Mouse (Mus musculus) induced T-regulatory cell, adult 2 months (primary cell): ENCODE data around the gene Gas1.

Experiments
- DNase-seq: peaks from one replicate; pipeline ENCODE4 v3.0.0-alpha.2; 2012; ENCODE audit warnings: low read depth

Gas1 gene

GRCm38 (mm10) chr13:60173186-60173585 is 4.0 kb downstream of the Gas1 start:
- no peak for DNase-seq

GRCm38 (mm10) chr13:60172366-60173017 is 4.7 kb downstream of the Gas1 start:
- DNase-seq = no peak

GRCm38 (mm10) chr13:60171781-60172180 is 5.4 kb downstream of the Gas1 start:
- no peak for DNase-seq

- no peak for DNase-seq
Observed at GRCm38 (mm10) chr13:60170898-60171715, 6.1 kb downstream of the Gas1 start.

GRCm38 (mm10) chr13:60169026-60169425 is 8.1 kb downstream of the Gas1 start:
- no peak for DNase-seq

GRCm38 (mm10) chr13:60156294-60157126 is 20.7 kb downstream of the Gas1 start:
- no peak for DNase-seq

- no peak for DNase-seq
Observed at GRCm38 (mm10) chr13:60154170-60154569, 23.0 kb downstream of the Gas1 start.

- DNase-seq = no peak
Observed at GRCm38 (mm10) chr13:60148235-60148634, 28.9 kb downstream of the Gas1 start.

- no peak for DNase-seq
Observed at GRCm38 (mm10) chr13:60147857-60148181, 29.3 kb downstream of the Gas1 start.

- DNase-seq = no peak
Observed at GRCm38 (mm10) chr13:60146994-60147856, 29.9 kb downstream of the Gas1 start.

- no peak for DNase-seq
Observed at GRCm38 (mm10) chr13:60146231-60146630, 30.9 kb downstream of the Gas1 start.

GRCm38 (mm10) chr13:60136962-60137361 is 40.2 kb downstream of the Gas1 start:
- no peak for DNase-seq

- DNase-seq = no peak
Observed at GRCm38 (mm10) chr13:60134439-60134799, 42.7 kb downstream of the Gas1 start.

GRCm38 (mm10) chr13:60133716-60134438 is 43.3 kb downstream of the Gas1 start:
- DNase-seq = no peak

GRCm38 (mm10) chr13:60131771-60132170 is 45.4 kb downstream of the Gas1 start:
- no peak for DNase-seq

- no peak for DNase-seq
Observed at GRCm38 (mm10) chr13:60129541-60129940, 47.6 kb downstream of the Gas1 start.

- no peak for DNase-seq
Observed at GRCm38 (mm10) chr13:60126338-60126737, 50.8 kb downstream of the Gas1 start.

- DNase-seq = no peak
Observed at GRCm38 (mm10) chr13:60125501-60126305, 51.5 kb downstream of the Gas1 start.

GRCm38 (mm10) chr13:60125020-60125419 is 52.1 kb downstream of the Gas1 start:
- no peak for DNase-seq

GRCm38 (mm10) chr13:60124456-60124855 is 52.7 kb downstream of the Gas1 start:
- DNase-seq = no peak
